Mouse (Mus musculus): ENCODE results near the gene Ptma. TPM values are rescaled to one million over a fixed set of nuclear protein-coding genes. Genes with fewer than 3 reads are reported as not detected.

Gene Ptma
- polyA plus RNA-seq, 1 experiment: 751 TPM

- DNase-seq (ENCODE audit: extremely low spot score in 1 of 2, low spot score in 1 of 2): no peak
Measured at GRCm38 (mm10) chr1:86493783-86494182, 32.7 kb upstream of the Ptma start.

DNA sequence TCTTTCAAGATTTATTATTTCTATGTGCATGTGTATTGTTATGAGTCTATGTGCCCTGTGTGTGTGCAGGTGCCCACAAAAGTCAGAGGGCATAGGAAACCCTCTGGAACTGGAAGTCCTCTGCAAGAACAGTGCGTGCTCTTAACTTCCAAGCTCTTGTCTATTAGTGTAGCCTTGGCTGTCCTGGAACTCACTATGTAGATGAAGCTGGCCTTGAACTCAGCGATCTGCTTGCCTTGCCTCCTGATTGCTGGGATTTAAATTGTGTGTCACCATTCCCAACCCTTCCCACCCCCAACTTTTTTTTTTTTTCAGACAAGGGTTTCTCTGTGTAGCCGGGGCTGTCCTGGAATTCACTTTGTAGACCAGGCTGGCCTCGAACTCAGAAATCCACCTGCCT is 30.2 kb upstream of the Ptma start:
- DNase-seq (ENCODE audit: extremely low spot score in 1 of 2, low spot score in 1 of 2): no peak

DNA sequence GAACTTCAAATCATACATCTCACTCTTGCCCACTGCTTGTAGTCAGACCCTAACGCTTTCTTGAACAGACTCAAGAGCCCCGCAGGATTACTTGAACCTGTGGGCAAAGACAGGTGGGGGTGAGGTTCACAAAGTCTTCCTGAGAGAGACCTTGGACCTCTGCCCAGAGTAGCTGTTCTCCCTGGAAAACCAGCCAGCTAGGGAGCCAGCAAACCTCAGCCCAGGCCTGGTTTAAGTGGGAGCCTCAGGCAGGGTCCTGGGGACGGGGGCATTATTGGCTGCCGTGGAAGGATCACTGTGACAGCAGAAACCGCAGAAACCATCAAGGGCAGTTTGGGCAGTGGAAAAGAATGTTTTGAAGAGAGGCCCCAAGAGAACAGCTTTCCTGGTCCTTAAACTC is 29.2 kb upstream of the Ptma start:
- no peak for DNase-seq (ENCODE audit: extremely low spot score in 1 of 2, low spot score in 1 of 2)

DNA sequence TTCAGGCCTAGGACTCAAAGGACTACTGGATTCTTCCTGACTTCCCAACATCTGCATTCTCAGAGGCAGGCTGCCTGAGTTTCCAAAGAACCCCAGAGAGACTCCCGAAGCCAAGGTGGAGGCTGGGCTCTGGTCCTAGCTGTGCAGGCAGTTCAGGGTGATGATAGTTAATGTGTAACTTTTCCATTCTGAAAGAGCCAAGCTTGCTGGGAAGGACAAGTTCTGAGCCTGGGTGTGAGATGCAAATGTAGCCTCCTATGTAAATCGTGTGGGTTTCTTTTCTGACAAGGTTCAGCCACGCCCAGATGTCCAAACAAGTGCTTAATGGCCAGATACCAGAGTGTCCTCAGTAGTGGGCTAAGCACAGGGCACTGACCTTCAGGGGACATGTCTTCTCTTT is 28.5 kb upstream of the Ptma start:
- DNase-seq (ENCODE audit: extremely low spot score in 1 of 2, low spot score in 1 of 2): no peak

GRCm38 (mm10) chr1:86498611-86499010 is 27.9 kb upstream of the Ptma start:
- DNase-seq (ENCODE audit: extremely low spot score in 1 of 2, low spot score in 1 of 2): no peak

- peak; percentile 27 to 71 for DNase-seq (ENCODE audit: extremely low spot score in 1 of 2, low spot score in 1 of 2)
Measured at GRCm38 (mm10) chr1:86499903-86500302, 26.6 kb upstream of the Ptma start.

DNA sequence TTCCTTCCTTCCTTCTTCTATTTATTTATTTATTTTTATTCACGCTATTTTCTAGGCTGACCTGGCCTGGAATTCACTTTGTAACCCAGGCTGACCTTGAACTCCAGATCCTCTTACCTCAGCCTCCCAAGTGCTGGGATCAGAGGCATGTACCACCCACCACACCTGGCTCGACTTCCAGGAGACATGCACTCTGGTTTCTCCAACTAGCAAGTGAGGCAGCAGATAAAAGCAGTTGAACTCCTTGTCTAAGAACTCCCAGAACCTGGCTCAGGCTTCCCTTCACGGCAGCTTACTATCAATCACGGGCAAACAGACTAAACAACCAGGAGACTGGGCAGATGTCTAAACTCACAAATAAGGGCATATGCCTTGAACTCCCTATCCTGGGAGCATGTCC is 25.8 kb upstream of the Ptma start:
- DNase-seq (ENCODE audit: extremely low spot score in 1 of 2, low spot score in 1 of 2): no peak

DNA sequence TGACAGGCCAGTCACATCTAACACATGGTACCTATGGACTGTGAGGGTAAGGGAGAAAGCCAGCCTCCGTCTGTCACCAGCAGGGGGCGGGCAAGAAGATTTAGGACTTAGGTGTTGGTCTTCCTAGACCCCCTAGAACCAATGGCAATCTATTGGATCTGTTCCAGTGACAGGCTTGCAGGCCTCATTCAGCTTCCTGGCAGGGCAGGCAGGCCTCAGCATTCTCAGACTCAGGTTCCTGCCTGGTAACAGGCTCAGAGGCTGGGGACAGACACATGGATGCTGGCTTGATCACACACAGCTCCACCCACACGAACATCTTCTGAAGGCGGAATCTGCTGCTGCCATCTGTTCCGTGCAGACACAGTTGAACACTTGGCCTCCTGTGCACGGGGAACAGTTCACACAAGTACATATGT is 25.4 kb upstream of the Ptma start:
- peak; percentile 82 to 83 for DNase-seq (ENCODE audit: extremely low spot score in 1 of 2, low spot score in 1 of 2)

GRCm38 (mm10) chr1:86501559-86501958 is 25.0 kb upstream of the Ptma start:
- DNase-seq (ENCODE audit: extremely low spot score in 1 of 2, low spot score in 1 of 2): peak; percentile 91 to 99

- no peak for DNase-seq (ENCODE audit: extremely low spot score in 1 of 2, low spot score in 1 of 2)
Measured at GRCm38 (mm10) chr1:86502221-86503048, 24.1 kb upstream of the Ptma start.

- DNase-seq (ENCODE audit: extremely low spot score in 1 of 2, low spot score in 1 of 2): no peak
Measured at GRCm38 (mm10) chr1:86503165-86503747, 23.3 kb upstream of the Ptma start.

DNA sequence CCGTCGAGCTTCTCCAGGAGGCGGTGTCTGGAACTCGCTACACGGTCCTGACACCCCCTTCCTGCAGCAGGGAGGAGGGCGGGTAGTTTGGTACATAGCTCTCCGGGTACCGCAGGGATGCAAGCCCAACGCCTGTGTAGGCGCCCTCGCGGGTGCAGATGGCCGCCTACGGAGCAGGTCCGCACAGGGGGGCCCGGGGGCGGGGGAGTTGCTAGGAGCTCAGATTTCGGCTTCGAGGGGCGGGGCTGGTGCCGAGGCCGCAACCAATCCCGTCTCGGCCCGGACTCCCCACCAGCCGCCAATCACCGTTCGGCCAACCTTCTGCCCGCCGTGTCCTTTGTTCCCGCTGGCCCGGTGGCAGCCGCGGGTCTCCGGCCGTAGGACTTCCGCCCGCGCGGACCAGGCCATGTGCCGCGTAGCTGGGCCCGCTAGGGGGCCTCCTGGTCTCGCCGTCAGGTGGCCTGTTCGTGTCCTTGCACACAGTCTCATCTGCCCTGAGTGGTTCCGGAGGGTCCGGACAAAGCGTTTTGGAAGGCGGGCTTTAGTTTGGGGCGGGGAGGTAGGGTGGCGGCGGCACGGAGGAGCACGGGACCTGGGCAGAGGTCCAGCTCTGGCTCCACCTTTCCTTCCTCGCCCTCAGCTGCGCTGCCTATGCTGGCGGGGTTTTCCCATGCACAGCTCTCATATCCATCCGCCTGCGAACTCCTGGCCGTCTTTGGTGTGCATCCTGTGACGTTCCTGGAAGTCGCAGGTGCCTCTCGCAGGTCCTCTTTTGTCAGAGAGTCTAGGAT is 22.4 kb upstream of the Ptma start:
- DNase-seq (ENCODE audit: extremely low spot score in 1 of 2, low spot score in 1 of 2): peak; percentile 87 to 92

DNA sequence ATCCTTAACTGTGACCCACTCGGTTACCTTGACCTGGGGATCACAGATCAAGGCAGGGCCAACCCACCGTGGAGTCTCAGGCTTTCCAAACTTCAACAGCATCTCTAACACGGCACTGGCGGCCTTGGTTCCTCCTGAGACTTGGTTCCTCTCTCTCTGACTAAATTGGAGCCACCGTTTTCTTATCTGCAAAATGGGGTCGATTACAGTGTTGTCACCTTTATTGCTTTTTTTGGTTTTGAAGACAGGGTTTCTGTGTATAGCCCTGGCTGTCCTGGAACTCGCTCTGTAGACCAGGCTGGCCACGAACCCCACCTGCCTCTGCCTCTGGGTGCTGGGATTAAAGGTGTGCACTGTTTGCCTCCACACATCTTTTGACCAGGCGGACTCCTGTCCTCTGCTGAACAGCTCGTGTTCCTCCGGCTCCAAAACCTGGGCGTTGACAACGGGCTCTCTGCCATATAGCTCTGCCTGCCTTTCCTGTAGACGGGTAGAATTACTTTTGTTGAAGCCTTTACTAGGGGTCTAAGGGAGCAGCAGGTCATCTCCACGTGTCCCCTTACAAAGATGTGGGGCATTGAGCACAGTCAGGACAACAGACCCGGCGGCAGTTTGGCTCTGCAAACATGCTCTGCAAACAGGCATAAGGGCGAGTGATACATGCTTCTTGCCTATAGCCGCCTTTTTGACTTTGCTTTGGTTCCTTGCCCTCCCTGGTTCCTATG is 21.7 kb upstream of the Ptma start:
- no peak for DNase-seq (ENCODE audit: extremely low spot score in 1 of 2, low spot score in 1 of 2)

GRCm38 (mm10) chr1:86505461-86505860 is 21.1 kb upstream of the Ptma start:
- DNase-seq (ENCODE audit: extremely low spot score in 1 of 2, low spot score in 1 of 2): no peak

GRCm38 (mm10) chr1:86506420-86506819 is 20.1 kb upstream of the Ptma start:
- DNase-seq (ENCODE audit: extremely low spot score in 1 of 2, low spot score in 1 of 2): no peak

GRCm38 (mm10) chr1:86507866-86508265 is 18.7 kb upstream of the Ptma start:
- no peak for DNase-seq (ENCODE audit: extremely low spot score in 1 of 2, low spot score in 1 of 2)

DNA sequence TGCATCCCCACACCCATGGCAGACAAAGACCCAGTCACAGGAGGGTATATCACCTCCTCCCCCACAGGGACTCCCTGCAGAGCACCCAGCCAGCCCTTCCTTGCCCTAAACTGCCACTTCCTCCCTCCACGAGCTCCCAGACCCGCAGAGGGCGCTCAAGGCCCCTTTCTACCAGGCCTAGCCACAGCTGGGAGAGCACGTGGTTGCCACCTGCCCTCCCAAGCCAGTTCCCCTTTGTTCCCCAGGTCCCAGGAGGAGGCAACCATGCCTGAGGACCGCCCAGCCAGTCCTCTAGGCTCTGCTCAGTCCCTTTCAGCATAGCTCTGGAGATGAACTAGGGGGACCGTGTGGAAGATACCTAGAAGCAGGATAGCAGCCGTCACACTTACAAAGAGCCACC is 17.1 kb upstream of the Ptma start:
- DNase-seq (ENCODE audit: extremely low spot score in 1 of 2, low spot score in 1 of 2): peak in 1 of 2 experiments; percentile 82

GRCm38 (mm10) chr1:86510266-86510665 is 16.3 kb upstream of the Ptma start:
- no peak for DNase-seq (ENCODE audit: extremely low spot score in 1 of 2, low spot score in 1 of 2)

DNA sequence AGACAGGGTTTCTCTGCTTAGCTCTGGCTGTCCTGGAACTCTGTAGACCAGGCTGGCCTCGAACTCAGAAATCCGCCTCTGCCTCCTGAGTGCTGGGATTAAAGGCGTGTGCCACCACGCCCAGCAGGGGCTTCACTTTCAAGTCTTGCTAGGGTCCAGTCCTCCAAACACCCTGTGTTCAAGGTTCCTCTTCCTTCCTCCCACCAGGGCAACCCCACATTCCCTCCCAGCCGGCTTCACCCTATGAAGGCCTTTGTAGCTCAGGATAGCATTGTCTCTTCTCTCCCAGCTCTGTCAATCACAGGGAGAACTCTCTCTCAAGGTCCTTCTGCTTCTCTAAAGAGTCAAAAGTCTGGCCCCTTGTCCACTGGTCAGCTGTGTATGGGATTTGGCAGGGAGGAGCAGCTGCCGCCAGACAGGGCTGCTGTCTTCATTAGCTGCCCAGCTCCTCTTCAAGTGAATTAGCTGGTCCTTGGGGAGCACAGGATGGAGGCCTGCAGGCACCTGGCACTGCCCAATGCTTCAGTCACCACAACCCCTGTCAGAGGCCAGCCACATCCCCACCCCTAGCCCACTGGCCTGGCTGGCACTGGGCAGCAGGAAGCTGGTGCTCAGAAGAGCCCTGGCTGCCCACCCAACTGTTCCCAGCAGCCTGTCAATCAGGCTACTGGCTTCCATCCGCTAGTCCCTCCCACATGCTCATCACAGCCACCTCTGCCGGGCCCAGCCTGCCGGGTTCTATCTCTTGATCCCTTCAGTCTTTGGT is 15.7 kb upstream of the Ptma start:
- DNase-seq (ENCODE audit: extremely low spot score in 1 of 2, low spot score in 1 of 2): no peak

DNA sequence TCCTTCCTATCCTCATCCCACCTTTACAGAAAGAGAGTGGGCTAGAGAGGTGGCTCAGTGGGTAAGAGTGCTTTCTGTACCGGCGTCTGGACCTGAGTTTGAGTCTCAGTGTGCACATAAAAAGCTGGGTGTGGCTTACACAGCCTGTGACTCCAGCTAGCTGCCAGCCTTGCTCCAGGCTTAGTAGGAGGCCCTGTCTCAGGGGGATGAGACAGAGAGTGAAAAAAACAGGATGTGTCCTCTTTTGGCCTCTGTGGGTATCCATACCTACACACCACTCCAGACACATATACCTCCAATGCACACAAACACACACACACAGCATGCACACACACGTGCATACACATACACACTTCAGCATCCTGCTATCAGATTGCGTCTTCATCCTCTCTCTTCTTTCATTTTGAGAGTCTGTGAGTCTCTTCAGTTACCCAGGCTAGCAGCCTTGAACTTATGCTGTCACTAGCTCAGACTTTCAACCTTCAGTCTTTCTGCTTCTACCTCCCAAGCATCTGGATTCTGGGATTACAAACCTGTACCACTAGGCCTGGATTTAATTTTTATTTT is 14.3 kb upstream of the Ptma start:
- DNase-seq (ENCODE audit: extremely low spot score in 1 of 2, low spot score in 1 of 2): no peak
